Mouse (Mus musculus) testis, adult 2 months (tissue): ENCODE measurements around the gene Thap11.

ENCODE experiments used
- CTCF ChIP-seq: fragments of 200-500 bp; IDR thresholded peaks from 2 replicates; pipeline ENCODE4 v1.5.1; 2012; ENCODE audit warnings: low read depth, mild to moderate bottlenecking, inconsistent platforms, low read length, moderate library complexity; ENCODE audit not compliant: control insufficient read depth, insufficient read depth, insufficient replicate concordance
- POLR2A ChIP-seq: fragments of 200-500 bp; IDR thresholded peaks from 2 replicates; pipeline ENCODE4 v1.6.1; 2012; ENCODE audit warnings: low read depth, mild to moderate bottlenecking, inconsistent platforms, low read length, moderate library complexity; ENCODE audit not compliant: control insufficient read depth

DNA sequence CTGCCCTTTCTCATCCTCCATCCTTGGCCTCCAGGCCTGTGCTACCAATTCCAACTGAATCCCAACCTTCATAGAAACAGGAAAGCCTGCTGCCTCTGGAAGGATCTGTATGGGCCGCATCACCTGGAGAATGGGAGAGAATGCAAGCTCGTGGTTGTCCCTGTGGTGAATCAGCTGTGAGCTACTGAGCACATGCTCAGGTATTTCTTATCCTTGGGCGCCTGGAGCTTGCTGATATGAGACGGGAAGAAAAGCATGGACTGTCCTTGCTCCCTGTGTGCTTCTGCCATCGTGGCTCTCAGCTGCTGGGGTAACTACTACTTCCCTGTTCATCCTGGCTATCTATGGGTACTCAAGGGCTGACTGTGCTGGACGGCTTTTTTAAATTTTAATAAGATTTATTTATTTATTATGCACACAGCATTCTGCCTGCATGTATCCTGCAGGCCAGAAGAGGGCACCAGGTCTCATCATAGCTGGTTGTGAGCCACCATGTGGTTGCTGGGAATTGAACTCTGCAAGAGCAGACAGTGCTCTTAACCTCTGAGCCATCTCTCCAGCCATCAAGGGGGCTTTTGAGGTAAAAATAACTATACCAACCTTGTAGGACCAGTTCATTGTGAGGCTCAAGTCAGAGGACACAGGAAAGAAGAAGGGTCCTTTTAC is 11.6 kb downstream of the Thap11 start:
- TF ChIP-seq CTCF (no peak), POLR2A (no peak)
